Mouse (Mus musculus): ENCODE results near the gene Npsr1.

DNA sequence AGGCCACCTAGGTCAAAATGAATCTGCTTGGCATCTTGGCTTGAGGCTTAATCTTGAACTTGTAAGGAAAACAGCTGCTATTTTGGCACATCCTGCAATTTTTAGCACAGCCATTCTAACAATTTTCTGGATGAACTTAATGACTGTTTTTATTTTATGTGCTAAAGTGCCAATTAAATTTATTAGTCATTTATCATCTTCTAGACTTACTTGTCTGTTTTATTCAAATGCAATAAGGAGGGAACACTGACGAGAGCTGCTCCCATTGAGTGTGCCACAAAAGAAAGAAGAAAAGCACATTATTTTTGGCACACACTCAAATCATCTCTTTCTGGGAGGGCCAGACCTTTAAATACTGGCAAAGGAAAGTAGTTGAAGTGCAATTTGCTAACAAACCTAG, 59.4 kb downstream of the Npsr1 start:
- no peak for TF ChIP-seq CTCF (IDR thresholded peaks at IDR 0.05; ENCODE audit: low read depth)
- no peak for TF ChIP-seq EP300 (optimal IDR thresholded peaks at IDR 0.05)

Data from stomach, postnatal 0 days (tissue).